Mouse (Mus musculus) gastrocnemius, postnatal 10 days (tissue): Measurements from ENCODE around the gene Lhfp. TPM values are rescaled to one million over a fixed set of nuclear protein-coding genes. Genes with fewer than 3 reads are reported as not detected.
"Not testable (repeated sequence)": the region's sequence is repeated elsewhere in the genome, so short reads cannot be mapped to it uniquely, and the experiment has no call there.

Experiments
- DNase-seq: peaks from one replicate; pipeline ENCODE4 v3.0.0; 2021; ENCODE audit warnings: mixed read lengths
- total RNA-seq, 2 experiments: library from RNA; stranded (reverse); gene quantifications; 2 replicates each; pipeline ENCODE4 v1.2.3; 2021

Lhfp gene
- total RNA-seq, 2 experiments from 2014 or later = 41.9 to 43.2 TPM

DNA sequence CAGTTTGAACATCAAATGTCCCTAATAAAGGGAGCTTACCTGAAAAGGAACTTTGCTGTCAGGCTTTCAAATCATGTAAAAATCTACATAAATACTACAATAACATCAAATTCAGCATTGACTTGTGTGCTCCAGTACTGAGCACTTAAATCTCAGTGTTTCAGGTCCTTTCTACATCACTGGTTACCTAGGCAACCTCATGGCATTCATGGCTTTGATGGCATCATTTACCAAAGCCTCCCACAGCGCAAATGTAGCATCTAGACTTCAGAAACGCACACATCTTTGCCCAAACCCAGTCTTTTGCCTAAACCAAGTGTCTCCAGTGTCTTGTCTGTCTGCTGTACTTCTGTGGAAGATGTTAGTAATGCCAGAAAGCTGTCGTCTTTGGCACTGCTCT is 225.7 kb downstream of the Lhfp start:
- no peak for DNase-seq

DNA sequence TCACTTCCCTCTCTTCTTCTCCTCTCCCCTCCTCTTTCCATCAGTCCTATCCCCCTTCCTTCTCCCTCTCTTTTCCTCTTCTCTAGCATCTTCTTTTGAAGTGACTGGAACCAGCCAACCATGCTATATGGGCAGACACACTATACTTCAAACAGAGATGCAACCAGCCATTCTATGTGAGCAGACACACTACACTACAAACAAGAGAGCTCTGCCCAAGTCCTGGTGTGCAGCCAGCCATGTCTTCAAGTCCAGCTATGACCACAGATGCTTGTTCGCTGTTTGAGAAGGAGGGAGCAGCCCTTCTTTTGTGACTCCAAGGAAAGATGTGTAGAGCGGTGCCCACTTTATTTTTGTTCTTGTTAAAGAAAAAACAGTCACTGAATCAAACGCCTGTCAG is 231.9 kb downstream of the Lhfp start:
- DNase-seq = no peak

DNA sequence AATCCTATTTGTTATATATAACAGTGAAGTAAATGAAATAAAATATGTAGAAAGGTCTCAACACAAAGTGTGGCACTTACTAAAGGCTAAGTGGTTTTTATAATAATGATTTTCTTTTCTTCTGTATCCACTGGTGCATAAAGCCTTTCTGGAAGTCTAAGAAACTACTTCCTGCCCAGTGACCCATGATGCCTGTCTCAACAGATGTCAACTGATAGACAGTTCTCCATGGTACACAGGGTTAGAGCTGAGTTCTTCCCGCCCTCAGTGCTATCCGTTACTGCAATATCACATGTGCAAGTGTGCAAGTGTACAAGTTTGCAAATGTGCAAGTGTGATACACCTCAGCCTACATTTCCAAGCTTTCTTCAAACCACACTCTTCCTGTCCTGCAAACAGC is 236.7 kb downstream of the Lhfp start:
- no peak for DNase-seq

DNA sequence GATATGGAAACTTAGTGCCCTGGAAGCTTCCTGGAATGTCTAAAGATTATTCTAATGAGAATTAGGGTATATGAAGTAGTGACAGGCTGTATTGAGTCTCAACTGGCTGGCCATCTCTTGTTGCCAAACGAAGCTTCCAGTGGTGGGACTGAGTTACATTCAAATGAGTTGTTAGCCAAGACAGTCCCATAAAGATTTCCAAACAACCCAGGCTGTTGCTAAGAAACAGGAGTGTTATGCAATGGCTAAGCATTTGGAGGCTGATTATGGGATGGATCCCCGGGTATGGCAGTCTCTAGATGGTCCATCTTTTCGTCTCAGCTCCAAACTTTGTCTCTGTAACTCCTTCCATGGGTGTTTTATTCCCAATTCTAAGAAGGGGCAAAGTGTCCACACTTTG is 240.7 kb downstream of the Lhfp start:
- DNase-seq = not testable (repeated sequence)

DNA sequence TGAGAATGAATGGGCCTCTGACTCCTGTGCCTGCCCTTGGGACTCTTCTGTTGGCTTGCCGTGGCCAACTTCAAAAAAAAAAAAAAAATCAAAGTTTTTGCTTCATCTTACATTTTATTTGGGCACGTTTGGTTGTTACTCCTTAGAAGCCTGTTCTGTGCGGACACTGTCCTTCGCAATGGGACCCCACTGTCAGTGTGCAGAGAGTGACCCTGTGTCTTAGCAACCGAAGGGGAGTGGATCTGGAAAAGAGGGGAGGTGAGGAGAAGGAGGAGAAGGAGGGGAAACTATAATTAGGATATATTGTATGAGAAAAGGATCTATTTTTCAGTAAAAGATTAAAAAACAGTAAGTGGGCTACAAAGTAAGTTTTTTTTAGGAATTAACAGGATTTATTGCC is 242.7 kb downstream of the Lhfp start:
- no peak for DNase-seq

DNA sequence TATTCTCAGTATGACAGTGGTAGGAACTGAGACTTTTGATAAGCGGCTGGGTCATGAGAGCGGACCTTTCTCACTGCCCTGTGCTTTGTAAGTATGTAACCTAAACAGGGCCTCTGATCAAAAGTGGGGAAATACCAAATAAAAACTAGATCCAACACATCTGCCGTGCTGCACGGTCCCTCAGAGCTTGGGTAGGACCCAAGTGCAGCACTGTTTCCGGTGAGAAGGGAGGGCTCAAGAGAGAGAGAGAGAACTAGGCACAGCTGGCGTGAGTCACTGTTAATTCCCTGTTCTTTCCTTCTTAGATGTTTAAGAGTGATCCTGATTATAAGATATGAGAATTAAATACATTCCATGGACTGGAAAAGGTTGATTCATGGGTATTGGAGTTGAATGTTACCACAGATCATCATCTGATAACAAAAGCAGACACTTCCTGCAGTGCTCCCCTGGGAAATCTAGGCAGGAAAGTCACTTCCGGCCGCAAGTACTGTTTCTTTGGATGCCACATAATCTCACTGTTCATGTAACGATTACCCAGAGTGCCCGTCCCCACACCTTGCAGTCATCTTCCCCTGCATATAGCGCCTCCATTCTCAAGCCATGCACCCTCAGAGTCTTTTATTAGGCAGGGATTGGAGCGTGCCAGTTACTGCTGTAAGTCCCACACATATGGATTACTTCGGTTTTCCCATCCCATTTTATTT is 243.3 kb downstream of the Lhfp start:
- no peak for DNase-seq

DNA sequence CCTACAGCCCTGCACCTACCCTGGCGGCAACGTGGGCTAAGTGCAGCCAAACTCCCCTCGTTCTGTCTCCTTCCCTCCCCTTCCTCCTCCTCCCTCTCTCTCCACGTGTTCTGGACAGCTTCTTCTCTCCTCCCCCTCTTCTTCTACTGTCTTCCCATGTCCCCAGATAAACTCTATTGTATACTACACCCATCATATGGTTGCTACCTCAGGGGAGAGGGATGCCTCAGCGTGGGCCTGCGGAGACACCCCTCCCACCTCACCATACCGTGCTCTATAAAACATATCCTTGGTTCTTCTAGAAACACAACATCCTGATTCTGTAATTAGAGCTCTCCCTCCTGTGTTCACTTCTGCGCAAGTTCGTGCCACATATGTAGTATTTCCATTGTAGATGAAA is 247.3 kb downstream of the Lhfp start:
- no peak for DNase-seq

DNA sequence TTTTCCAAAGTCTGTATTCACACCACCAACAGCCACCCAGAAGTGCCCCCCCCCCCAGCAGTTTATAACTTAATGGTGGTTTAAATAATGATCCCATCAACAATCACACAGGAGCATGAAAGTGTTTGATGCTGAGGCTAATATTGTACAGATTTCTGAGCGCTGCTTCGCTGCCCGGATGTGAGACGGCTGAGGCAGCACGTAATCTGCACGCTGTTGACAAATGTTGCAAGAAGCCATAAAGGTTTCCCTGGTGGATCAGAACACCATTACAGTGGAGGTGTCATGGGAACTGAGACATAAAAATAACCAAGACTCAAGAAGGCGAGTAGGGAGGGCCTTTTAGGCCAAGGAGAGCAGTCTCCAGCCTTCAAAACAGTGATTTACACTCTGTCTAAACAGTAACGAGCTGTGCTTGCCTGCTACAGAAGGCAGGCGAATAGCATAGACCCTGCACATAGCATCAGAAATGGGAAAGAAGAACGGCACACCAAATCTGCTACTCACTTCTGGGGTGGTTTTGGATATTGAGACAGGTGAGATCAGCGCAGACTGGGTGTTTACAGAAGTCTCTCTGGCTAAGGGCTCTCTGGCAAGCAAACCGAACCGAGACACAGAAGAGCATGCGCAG is 248.4 kb downstream of the Lhfp start:
- DNase-seq = no peak

DNA sequence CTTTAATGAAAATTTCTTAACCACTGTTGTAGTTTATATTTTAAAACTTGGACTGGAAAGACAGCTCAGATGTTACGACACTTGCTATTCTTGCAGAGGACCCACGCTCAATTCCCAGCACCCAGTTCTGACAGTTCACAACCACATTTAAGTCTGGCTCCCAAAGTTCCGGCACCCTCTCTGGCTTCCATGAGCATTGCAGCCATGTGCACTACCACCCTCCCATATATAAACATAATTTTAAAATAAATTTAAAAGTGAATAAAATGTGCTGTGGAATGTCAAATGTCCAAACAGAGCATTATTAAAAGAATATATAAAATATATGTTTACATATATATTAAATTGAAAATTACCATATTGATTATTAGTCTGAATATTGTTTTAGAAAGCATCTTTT is 249.9 kb downstream of the Lhfp start:
- DNase-seq = no peak

DNA sequence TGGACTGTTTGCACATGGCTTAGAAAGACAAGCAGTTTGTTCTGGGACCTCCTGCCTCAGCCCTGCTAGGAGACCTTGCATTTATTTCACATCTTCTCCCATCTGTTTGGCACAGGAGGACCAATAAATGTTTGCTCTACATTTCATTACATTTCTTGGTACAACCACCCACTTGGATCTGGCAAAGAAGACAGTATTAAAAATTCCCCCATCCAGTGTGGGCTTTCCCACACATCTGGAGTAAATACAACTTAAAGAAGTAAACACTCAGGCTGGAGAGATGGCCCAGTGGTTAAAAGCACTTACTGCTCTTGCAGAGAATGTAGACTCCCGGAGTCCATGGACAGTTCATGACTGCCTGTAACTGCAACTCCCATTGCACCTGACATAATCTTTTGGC is 250.6 kb downstream of the Lhfp start:
- DNase-seq = no peak

DNA sequence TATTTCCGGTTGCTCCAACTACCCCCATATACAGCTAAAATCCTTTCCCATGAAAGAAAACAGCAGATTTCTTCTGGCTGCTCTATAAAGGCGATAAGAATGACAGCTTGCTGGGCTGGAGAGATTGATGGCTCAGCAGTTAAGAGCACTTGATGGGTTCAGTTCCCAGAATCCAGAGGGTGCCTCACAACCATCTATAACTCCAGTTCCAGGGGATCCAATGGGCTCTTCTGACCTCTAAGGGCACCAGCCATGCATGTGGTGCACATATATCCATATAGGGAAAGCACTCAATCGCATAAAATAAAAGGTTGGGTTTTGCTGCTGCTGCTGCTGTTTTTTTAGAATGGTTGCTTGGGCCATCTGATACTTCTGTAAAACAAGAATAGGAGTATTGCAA is 251.1 kb downstream of the Lhfp start:
- DNase-seq = no peak

DNA sequence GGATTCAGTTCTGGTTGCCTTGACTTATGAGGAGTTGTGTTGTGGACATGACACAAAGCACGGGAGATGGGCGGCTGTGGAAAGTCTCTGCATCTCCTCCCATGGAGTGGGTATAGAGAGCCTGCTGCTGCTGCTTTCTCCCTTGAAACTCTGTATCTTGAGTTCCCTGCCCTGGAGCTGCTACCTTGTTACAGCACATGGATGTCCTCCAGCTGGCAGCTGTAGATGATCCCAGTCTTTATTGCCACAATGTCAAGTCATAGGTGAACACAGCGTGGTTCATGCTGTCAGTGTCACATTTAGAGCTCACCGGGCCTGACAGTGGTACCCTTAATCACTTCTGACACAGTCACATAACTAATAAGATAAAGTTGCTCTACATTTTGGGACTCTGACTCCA is 251.7 kb downstream of the Lhfp start:
- DNase-seq = no peak

DNA sequence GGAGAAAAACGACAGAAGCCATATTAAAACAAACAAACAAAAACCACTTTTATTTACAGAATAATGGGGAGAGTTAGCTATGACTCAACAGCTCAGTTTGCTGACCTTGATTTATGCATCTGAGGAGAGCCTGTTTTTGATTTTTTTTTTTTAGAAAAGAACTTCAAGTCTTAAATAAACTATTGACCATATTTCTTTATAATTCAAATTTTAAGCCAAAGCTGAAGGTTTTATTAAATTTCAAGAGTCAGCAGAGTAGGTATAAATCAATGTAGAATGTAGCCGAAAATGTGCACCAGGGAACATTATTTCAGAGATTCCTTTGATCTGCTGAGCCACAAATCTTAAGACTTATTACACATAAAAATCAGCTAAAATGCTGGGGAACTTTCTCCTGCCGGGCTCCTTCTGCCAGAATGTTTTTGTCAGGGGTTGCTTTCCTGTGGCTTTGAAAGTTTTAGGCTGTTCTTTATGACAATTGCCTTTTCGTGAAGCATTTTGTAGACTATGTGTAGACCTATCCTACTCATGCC is 252.6 kb downstream of the Lhfp start:
- DNase-seq = no peak

DNA sequence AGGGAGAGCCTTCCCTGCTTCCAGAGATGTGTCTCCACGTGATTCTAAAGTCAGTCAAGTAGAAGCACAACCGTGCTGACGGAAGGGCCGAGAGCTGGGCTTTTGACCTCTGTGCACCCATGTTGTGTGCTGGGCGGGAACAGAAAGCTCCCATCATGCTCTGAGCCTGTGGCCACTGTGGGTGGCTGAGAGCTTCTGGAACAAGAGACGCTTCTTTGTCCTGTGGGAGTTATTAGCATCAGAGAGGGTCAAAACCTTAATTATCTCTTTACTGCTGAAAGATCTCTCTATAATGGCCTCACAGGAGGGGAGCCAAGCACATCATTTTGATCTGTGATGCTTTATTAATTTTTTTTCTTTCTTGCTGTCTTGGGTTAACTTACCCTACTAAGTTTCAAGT is 253.5 kb downstream of the Lhfp start:
- no peak for DNase-seq

DNA sequence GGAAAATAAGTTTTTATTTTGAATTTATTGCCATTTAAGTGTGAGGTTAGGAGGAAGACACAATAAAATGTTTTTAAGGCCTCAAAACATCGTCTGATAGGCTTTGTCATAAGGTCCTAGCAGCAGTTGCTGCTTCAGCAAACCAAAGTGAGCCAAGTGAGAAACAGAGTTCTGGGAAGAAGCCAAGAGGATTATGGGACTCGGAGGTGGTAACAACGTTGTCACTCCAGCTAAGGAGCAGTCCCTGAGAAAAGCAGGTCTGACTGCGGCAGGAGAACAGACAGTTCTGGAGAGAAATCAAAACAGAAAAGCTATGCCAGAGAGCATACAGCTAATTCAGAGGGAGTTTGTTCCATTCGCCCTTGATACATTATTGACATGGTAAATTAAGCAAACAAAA is 260.5 kb downstream of the Lhfp start:
- no peak for DNase-seq

DNA sequence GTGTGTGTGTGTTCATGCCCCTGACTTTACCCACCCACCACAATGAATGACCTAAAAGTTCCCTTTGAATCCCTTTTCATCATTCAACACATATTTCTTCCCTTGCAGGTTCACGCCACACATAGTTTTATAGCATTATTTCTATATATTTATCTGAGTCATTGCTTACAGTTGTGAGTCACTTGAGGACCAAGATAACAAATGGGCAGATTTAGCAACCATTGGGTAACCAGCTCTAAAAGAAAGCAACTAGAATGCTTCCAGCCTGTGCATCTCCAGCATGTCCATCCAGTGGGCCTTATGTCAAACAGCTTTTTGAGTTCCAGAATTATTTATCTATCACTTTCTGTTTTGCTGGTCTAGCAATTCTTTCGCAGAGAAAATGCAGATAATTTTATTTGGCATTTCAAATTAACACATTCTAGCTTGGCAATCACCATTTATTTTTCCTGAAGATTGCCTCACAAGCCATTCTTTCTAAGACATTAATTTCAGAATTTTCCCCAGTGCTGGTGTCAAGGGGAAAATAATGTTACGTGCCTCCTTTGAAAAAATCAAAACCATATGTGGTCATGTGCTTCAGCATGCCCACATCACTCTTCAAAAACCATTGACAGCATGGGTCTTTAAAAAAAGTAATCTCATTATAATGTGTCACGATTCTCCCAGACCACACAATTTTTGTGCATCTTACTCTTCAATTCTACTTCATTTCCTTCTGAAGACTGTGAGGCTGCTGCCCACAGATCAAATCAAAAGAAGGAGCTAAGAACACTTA is 263.0 kb downstream of the Lhfp start:
- DNase-seq = no peak

DNA sequence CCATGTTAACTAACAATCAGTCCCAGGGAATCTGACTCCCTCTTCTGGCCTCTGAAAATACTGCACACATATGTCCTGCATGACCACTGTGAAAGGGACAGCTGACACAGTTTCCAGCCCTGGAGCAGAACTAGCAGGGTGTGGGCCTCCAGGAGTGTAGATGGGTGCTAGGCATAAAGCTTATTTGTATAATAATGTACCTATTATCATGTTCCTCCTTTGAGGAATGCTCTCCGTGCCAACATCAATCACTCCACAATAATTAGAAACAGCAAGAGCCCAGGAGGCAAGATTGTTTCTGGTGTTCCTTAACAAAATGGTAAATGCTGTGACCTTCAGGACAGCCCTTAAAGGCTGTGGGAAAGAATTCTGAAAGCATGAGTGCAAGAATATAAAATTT is 264.5 kb downstream of the Lhfp start:
- no peak for DNase-seq

DNA sequence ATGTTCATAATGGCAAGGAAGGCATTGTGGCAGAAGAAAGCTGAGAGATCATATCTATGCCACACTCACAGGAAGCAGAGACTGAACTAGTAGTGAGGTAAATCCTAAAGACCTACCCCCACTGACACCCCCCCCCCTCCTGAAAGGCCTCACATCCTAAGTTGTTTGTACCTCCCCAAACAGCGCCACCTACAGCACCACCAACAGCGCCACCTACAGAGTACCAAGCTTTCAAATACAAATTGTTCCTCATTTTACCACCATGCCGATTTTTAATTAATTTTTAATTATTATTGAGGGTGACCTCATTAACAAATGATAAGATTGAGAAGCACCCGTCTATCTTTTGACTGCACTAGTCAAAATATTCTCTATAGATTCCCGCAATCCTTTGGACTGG is 267.3 kb downstream of the Lhfp start:
- no peak for DNase-seq

DNA sequence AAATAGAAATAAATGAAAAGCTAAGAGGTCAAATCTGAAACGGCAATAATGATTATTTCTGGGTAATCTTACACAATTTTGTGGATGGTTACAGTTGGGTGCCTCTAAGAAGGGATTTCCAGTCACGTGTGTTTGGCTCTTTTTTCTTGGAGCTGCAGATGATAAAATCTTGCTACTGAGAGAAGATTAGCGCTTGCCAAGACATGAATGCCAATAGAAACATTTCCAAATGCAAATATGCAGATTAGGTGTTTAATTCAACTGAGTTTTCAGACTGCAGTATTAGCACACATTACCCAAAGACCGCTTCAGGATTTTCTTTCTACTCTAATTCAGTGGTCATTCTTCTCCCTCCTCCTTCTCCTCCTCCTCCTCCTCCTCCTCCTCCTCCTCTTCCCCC is 268.8 kb downstream of the Lhfp start:
- DNase-seq = no peak

DNA sequence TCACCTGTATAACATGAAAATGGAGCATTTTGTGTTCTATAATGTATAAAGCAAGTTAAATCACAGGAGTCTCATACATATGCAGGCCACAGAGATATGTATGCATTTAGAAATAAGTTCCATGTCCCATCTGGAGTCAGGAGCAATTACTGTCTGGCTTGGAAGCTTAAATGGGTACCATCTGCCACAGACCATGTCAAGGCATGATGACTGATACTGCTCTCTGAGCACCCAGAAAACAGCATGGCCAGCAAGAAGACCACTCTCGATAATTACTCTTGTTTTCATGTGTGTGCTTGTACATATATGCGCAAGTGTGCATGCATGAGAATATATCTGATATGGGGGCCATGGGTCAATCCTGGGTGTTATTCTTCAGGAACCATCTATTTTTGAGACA is 269.3 kb downstream of the Lhfp start:
- no peak for DNase-seq
